Mouse (Mus musculus) forebrain, postnatal 0 days (tissue): Measurements from ENCODE around the gene Gm15517. TPM values are rescaled to one million over a fixed set of nuclear protein-coding genes. Genes with fewer than 3 reads are reported as not detected.

Experiments used
- ATAC-seq: fragments of 200-750 bp; cut with Nextera tagmentation; 2 replicates; pipeline ENCODE4 v1.8.0; 2017; ENCODE audit warnings: mild to moderate bottlenecking, moderate library complexity
- DNase-seq: peaks from one replicate; pipeline ENCODE4 v3.0.0-alpha.2; 2015
- H3K27ac ChIP-seq: fragments of 300-500 bp; sonication (generic); 2 replicates; pipeline ENCODE4 v1.5.1; 2014; ENCODE audit warnings: low read depth, mild to moderate bottlenecking, antibody characterized with exemption, low read length, moderate library complexity, mixed read lengths
- H3K27me3 ChIP-seq: fragments of 300-500 bp; sonication (generic); 2 replicates; pipeline ENCODE4 v1.6.1; 2014; ENCODE audit warnings: mild to moderate bottlenecking, low read length, mixed read lengths; ENCODE audit not compliant: insufficient read depth
- H3K36me3 ChIP-seq: fragments of 300-500 bp; sonication (generic); 2 replicates; pipeline ENCODE4 v1.6.1; 2014; ENCODE audit warnings: mild to moderate bottlenecking, moderate library complexity; ENCODE audit not compliant: insufficient read depth
- H3K4me1 ChIP-seq: fragments of 300-500 bp; sonication (generic); 2 replicates; pipeline ENCODE4 v1.6.1; 2014; ENCODE audit warnings: antibody characterized with exemption; ENCODE audit not compliant: insufficient read depth
- H3K4me2 ChIP-seq: fragments of 300-500 bp; sonication (generic); 2 replicates; pipeline ENCODE4 v1.6.1; 2014; ENCODE audit warnings: low read depth, mild to moderate bottlenecking, moderate library complexity
- H3K4me3 ChIP-seq: fragments of 300-500 bp; sonication (generic); 2 replicates; pipeline ENCODE4 v1.5.1; 2014; ENCODE audit warnings: low read depth, low read length, mixed read lengths
- H3K9ac ChIP-seq: fragments of 300-500 bp; sonication (generic); 2 replicates; pipeline ENCODE4 v1.6.1; 2014; ENCODE audit warnings: mild to moderate bottlenecking
- H3K9me3 ChIP-seq: fragments of 300-500 bp; sonication (generic); 2 replicates; pipeline ENCODE4 v1.6.1; 2016; ENCODE audit warnings: low read length
- CTCF ChIP-seq: sonication (generic); IDR thresholded peaks from 2 replicates; pipeline ENCODE4 v1.5.1; 2016; ENCODE audit warnings: antibody characterized with exemption, control low read depth, low read depth
- WGBS: fragments of 180-500 bp; shearing (Covaris S2); extraction: QIAGEN DNeasy Blood & Tissue Kit; methylation state at CpG from one replicate; pipeline ENCODE4 v1.1.7; 2014; 5-methylcytosine and 5-hydroxymethylcytosine counted together
- polyA plus RNA-seq: library from polyadenylated mRNA; unstranded; fragments of >200 nt; fragmentation: Nextera tagmentation; extraction: Ambion mirVana; gene quantifications from 2 replicates; pipeline ENCODE4 v1.2.1, GENCODE M21; 2015
- total RNA-seq: library from RNA; depleted of rRNA; stranded (reverse); fragments of >200 nt; gene quantifications from 2 replicates; pipeline ENCODE4 v1.2.3, GENCODE M21; 2014; rRNA removed

Gene Gm15517
- total and polyA plus RNA-seq, 2 experiments from 2014 or later = not detected

DNA sequence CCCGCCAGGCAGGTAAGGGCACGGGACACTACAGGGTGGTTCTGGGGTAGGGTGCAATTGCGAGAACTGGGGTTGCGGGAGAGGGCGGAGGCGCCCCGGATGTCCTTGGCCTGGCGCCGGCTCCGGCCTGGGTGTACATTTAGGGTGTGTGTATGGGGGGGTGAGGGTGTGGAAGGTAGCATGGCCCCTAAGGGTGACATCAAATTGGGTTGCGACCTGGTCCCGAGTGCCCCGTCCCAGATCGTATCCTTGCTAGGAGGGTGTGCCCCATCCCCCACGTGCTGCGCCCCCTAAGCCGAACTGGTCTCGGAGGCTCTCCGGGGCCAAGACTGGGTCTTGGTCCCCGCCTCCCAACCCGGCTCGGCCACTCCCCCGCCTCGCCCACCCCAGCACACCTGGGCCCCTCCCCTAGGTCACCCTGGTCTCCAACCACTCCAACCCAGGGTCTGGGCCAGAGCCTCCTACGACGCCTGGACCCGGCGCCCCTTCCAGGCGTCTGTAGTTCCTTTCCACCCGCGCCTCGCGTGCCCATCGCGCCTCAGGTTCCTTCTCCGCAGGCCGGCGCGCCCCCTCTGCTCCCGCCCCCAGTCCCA lies 49.1 kb downstream of the Gm15517 start:
- Histone ChIP-seq H3K27ac (peak overlapping the region; percentile 78), H3K4me2 (peak overlapping the region; percentile 94), H3K9me3 (no peaks in the 10 kb centered on the region), H3K36me3 (peaks cover 27% of the 10 kb centered on the region), H3K9ac (peak overlapping the region; percentile 77), H3K27me3 (no peaks in the 10 kb centered on the region), H3K4me3 (peak overlapping the region; percentile 74), H3K4me1 (no peaks in the 10 kb centered on the region)
- DNase-seq (peak; percentile 29), ATAC-seq (peak; percentile 19)
- TF ChIP-seq CTCF = no peak
- under 1% methylated on average over 35 of the region's 40 CpGs for WGBS

DNA sequence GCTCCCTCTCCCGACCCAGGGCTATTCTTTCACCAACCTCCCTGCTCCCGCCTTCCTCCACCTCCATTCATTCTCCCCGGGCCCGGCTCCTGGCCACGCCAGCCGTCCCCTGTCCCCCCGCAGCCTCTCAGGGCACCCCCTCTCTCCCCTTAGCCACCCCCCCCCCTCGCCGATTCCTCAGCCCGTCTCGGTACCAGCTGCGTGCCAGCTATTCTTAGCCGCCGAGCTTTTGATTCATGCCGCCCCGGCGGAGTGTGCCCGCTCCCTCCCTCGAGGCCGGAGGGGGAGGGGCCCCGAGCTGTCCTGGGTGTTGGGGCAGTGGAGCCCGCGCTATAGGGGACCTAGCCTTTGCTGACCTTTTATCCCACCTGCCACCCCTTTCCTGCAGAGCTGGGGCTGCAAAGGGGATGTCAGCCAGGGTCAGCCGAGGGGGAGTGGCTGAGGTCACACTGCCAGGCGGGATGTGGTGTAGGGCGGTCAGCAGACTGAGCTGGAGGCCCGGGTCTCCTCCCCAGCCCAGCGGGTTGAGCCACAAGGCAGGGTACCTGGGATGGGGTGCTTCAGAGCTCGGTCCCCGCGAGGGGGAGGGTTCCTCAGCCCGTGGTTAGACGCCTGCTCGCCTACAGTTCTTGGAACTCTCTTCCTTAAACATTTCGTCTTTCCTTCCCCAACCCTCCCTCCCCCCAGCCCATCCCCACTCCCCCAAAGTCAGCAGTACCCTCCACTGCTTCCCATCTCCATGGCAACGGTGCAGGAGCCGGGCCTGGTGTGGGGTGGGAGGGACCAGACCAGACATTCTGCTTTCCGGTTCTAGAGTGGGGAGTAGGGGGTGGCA lies 49.8 kb downstream of the Gm15517 start:
- TF ChIP-seq CTCF = no peak
- DNase-seq (peak; percentile 58), ATAC-seq (peak; percentile 45)
- peak overlapping the region; percentile 78 for H3K27ac ChIP-seq
- peak overlapping the region; percentile 74 for H3K4me3 ChIP-seq
- peak overlapping the region; percentile 77 for H3K9ac ChIP-seq
- no peaks in the 10 kb centered on the region for H3K27me3 ChIP-seq
- no peaks in the 10 kb centered on the region for H3K9me3 ChIP-seq
- H3K4me1 ChIP-seq = no peaks in the 10 kb centered on the region
- H3K36me3 ChIP-seq = peaks cover 34% of the 10 kb centered on the region
- H3K4me2 ChIP-seq = peak overlapping the region; percentile 94
- under 1% methylated on average over 37 of the region's 38 CpGs for WGBS

Other genes starting within 250 kb of the Gm15517 start
- gene Klk1b26, start 249.3 kb upstream of the Gm15517 start, total RNA-seq = not detected in 2 replicates
- gene Klk1b26, start 249.3 kb upstream of the Gm15517 start, polyA plus RNA-seq = not detected in 2 replicates
- gene Klk1b27, start 209.2 kb upstream of the Gm15517 start, total RNA-seq = not detected in 2 replicates
- not detected in 2 replicates for gene Klk1b27, start 209.2 kb upstream of the Gm15517 start, polyA plus RNA-seq
- not detected in 2 replicates for gene Klk1b21, start 159.1 kb upstream of the Gm15517 start, total RNA-seq
- gene Klk1b21, start 159.1 kb upstream of the Gm15517 start, polyA plus RNA-seq = not detected in 2 replicates
- not detected in 2 replicates for gene Klk1b22, start 148.8 kb upstream of the Gm15517 start, total RNA-seq
- not detected in 2 replicates for gene Klk1b22, start 148.8 kb upstream of the Gm15517 start, polyA plus RNA-seq
- not detected in 2 replicates for gene Klk1b16, start 124.7 kb upstream of the Gm15517 start, total RNA-seq
- gene Klk1b16, start 124.7 kb upstream of the Gm15517 start, polyA plus RNA-seq = not detected in 2 replicates
- gene Klk1b24, start 73.2 kb upstream of the Gm15517 start, total RNA-seq = not detected in 2 replicates
- not detected in 2 replicates for gene Klk1b24, start 73.2 kb upstream of the Gm15517 start, polyA plus RNA-seq
- gene Klk1b3, start 63.3 kb upstream of the Gm15517 start, total RNA-seq = not detected in 2 replicates
- not detected in 2 replicates for gene Klk1b3, start 63.3 kb upstream of the Gm15517 start, polyA plus RNA-seq
- gene Klk1b4, start 54.0 kb upstream of the Gm15517 start, total RNA-seq = not detected in 2 replicates
- not detected in 2 replicates for gene Klk1b4, start 54.0 kb upstream of the Gm15517 start, polyA plus RNA-seq
- not detected in 2 replicates for gene Klk1b5, start 45.5 kb upstream of the Gm15517 start, total RNA-seq
- gene Klk1b5, start 45.5 kb upstream of the Gm15517 start, polyA plus RNA-seq = not detected in 2 replicates
- not detected in 2 replicates for gene Klk1, start 36.1 kb upstream of the Gm15517 start, total RNA-seq
- gene Klk1, start 36.1 kb upstream of the Gm15517 start, polyA plus RNA-seq = not detected in 2 replicates
- gene Gm36864, start 25.3 kb upstream of the Gm15517 start, total RNA-seq = not detected in 2 replicates
- gene Gm36864, start 25.3 kb upstream of the Gm15517 start, polyA plus RNA-seq = not detected in 2 replicates
- 0.23 and 0.29 TPM in 2 replicates for gene 1700028J19Rik, start 14.8 kb upstream of the Gm15517 start, total RNA-seq
- gene 1700028J19Rik, start 14.8 kb upstream of the Gm15517 start, polyA plus RNA-seq = 1.6 and 2.3 TPM in 2 replicates
- 250 and 333 TPM in 2 replicates for gene 2410002F23Rik, start 14.7 kb upstream of the Gm15517 start, total RNA-seq
- 312 and 332 TPM in 2 replicates for gene 2410002F23Rik, start 14.7 kb upstream of the Gm15517 start, polyA plus RNA-seq
- not detected in 2 replicates for gene Acp4, start 4.1 kb upstream of the Gm15517 start, total RNA-seq
- gene Acp4, start 4.1 kb upstream of the Gm15517 start, polyA plus RNA-seq = 0.12 TPM in 1 of 2 replicates, not detected in the other
- gene Clec11a, start 45.5 kb downstream of the Gm15517 start, total RNA-seq = 3.8 and 4.7 TPM in 2 replicates
- gene Clec11a, start 45.5 kb downstream of the Gm15517 start, polyA plus RNA-seq = 3.7 and 4.3 TPM in 2 replicates
- gene Shank1, start 48.8 kb downstream of the Gm15517 start, total RNA-seq = 31.1 and 34.2 TPM in 2 replicates
- 15.4 and 29.7 TPM in 2 replicates for gene Shank1, start 48.8 kb downstream of the Gm15517 start, polyA plus RNA-seq
- 48.2 and 77.2 TPM in 2 replicates for gene Syt3, start 122.7 kb downstream of the Gm15517 start, total RNA-seq
- gene Syt3, start 122.7 kb downstream of the Gm15517 start, polyA plus RNA-seq = 43.9 and 55.0 TPM in 2 replicates
- 1.3 and 7.3 TPM in 2 replicates for gene 1700008O03Rik, start 124.4 kb downstream of the Gm15517 start, total RNA-seq
- 2.7 and 3.5 TPM in 2 replicates for gene 1700008O03Rik, start 124.4 kb downstream of the Gm15517 start, polyA plus RNA-seq
- gene Lrrc4b, start 167.6 kb downstream of the Gm15517 start, total RNA-seq = 347 and 391 TPM in 2 replicates
- gene Lrrc4b, start 167.6 kb downstream of the Gm15517 start, polyA plus RNA-seq = 19.5 and 22.2 TPM in 2 replicates
- 4.4 and 20.3 TPM in 2 replicates for gene Aspdh, start 203.9 kb downstream of the Gm15517 start, total RNA-seq
- gene Aspdh, start 203.9 kb downstream of the Gm15517 start, polyA plus RNA-seq = 1.6 and 2.2 TPM in 2 replicates
- gene Josd2, start 206.5 kb downstream of the Gm15517 start, total RNA-seq = 27.6 and 39.3 TPM in 2 replicates
- gene Josd2, start 206.5 kb downstream of the Gm15517 start, polyA plus RNA-seq = 28.6 and 31.7 TPM in 2 replicates
- 212 and 238 TPM in 2 replicates for gene Emc10, start 235.1 kb downstream of the Gm15517 start, total RNA-seq
- 168 and 171 TPM in 2 replicates for gene Emc10, start 235.1 kb downstream of the Gm15517 start, polyA plus RNA-seq
- 21.1 and 22.0 TPM in 2 replicates for gene Fam71e1, start 235.1 kb downstream of the Gm15517 start, total RNA-seq
- 23.1 and 27.2 TPM in 2 replicates for gene Fam71e1, start 235.1 kb downstream of the Gm15517 start, polyA plus RNA-seq